Mouse (Mus musculus): ENCODE measurements at regions not wholly inside any gene's neighbourhood (a gene's known extent, or its start where the extent isn't known, plus 50 kb on each side); places are given as distances from the start of the nearest gene placed in this dataset.

DNA sequence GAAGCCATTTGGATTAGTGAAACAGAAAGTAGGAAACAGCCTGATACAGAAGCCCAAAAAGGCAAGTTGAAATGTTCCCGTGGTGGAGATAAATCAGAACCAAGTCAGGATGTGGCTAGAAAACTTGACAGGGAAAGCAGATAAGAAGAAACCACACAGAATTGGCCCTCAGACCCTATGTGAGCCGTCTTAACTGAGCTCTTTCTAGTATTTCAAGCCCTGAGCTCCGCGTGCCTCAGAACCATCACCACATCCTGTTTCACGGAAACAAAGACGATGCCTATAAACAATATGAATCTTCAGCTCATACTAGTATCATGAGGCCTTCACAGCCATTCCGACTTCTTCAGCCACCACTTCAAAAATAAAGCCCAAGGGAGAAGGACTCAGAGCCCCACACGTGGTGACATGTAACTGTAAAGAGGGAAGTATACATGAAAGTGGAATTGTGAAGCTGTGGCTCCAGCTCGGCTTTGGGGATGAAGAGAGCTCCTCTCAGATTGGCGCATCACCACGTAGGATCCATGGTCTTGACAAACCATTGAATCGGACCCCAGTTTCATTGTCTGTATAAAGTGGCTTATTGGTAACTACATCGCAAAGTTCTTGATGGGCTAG, 104.2 kb upstream of the 2610301B20Rik start:
- no peak for DNase-seq (ENCODE audit: extremely low spot score in 1 of 2, low spot score in 1 of 2)

DNA sequence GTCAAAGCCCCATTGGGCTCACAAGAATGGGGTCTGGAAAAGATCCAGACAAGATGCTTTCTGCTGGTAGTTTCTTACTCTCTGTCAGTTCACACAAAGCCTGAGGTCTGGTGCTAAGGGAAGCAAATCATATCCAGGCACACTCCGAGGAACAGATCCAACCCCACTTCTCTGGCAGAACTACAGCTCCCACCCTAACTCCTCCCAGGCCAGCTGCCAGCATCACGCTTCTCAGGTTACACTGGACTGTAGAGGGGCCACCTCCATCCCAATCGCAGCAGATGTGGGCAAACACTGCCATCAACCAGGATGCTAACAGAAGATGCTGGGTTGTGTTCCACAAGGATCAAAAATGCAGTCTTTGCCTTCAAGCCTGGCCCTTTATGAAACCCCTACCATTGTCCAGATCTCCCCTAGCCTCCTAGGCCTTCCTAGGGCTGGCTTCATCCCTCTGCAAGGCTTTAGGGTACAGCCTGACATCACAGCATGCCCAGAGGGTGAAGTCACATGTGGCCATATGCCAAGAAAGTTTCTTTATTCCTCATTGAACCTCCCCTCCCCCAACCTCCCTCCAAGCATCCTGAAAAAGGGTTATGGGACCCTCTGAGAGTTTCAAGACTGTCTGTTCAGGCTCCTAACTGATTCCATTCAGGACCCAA, 99.6 kb upstream of the 2610301B20Rik start:
- DNase-seq (ENCODE audit: extremely low spot score in 1 of 2, low spot score in 1 of 2): no peak

DNA sequence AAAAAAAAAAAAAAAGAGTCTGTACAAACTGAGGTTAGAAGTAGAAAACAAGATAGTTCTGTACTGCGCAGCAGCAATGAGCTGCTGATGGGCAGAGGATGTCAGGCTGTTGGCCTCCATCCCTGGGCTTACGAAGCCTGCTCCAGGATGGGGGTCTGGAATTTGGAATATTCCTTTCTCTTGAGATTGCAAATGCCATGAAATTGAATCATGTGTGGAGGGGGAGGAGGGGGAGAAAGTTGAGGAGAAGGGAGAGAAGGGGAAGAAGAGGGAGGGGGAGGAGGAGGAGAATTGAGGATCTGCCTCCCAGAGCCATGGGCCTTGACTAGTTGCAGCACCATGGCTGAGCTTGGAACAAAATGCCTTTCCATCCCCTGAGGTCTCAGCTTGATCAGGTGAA, 87.6 kb upstream of the 2610301B20Rik start:
- no peak for DNase-seq (ENCODE audit: extremely low spot score in 1 of 2, low spot score in 1 of 2)

DNA sequence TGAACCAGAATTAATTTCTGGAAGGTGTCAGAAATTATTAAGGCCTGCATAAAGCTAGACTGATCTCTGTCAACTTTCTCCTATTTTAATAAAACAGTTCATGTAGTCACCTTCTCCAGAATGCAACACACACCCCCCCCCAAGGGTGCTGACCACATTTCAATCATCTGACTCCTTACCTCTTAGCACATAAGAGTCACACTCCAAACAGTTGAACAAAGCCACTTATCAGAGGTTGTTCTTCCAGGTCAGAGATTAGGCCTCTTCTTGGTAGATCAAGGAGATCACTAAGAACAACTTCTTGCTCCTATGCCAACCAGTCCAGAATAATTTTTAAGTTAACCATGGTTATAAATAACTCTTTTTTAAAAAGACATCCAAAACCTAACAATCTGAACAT, 86.0 kb upstream of the 2610301B20Rik start:
- DNase-seq (ENCODE audit: extremely low spot score in 1 of 2, low spot score in 1 of 2): no peak

DNA sequence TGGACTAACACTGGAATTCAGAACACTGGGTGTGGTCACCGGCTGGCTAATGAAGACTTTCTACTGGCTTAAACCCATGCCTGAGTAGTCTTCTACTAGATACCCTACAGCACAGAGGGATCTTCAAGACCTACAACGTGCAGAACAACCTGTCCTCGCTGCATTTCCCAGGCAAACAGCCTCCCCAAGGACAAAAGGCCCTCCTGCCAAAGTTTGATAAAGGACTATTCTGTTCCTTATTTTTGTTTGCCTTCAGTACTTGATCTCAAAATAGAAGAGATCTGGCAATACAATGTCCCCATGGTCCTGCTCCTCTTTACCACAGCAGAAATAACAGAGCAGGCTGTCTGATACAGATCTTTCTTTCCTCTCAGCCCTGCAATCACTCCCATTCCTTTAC, 85.2 kb upstream of the 2610301B20Rik start:
- no peak for DNase-seq (ENCODE audit: extremely low spot score in 1 of 2, low spot score in 1 of 2)

DNA sequence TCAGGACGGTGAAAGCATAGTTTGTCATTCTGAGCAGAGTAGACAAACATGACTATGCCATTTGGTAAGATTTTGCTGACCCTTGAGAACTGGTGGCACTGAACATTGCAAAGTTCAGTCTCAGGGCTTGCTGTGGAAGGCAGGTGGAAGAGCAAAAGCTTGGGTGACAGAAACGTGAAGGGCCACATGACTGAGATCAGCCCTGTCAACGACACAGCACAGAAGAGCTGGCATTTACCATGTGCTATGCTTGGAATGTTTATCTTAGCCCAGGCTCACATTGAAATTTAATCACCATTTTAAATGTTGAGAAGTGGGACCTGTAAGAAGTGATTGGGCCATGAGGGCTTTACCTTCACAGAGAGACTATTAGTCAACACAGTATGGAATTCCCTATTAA, 81.7 kb upstream of the 2610301B20Rik start:
- DNase-seq (ENCODE audit: extremely low spot score in 1 of 2, low spot score in 1 of 2): no peak

DNA sequence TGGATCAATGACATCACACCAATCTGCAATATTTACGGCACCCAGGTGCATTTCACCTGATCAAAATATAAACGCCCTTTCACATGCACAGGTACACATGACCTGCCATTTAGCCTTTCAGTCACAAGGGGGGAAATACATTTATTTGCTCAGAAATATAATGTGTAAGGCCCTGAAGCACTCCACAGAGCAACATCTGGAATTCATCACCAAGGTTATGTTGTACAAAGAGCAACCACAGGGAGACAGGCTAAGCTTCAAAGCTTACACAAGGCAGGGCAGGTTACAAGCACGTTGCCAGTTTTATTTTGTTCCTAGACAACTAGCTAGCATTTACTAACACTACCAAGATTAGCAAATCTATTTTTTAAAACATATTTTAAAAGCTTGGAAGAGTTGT, 79.8 kb upstream of the 2610301B20Rik start:
- DNase-seq (ENCODE audit: extremely low spot score in 1 of 2, low spot score in 1 of 2): no peak

DNA sequence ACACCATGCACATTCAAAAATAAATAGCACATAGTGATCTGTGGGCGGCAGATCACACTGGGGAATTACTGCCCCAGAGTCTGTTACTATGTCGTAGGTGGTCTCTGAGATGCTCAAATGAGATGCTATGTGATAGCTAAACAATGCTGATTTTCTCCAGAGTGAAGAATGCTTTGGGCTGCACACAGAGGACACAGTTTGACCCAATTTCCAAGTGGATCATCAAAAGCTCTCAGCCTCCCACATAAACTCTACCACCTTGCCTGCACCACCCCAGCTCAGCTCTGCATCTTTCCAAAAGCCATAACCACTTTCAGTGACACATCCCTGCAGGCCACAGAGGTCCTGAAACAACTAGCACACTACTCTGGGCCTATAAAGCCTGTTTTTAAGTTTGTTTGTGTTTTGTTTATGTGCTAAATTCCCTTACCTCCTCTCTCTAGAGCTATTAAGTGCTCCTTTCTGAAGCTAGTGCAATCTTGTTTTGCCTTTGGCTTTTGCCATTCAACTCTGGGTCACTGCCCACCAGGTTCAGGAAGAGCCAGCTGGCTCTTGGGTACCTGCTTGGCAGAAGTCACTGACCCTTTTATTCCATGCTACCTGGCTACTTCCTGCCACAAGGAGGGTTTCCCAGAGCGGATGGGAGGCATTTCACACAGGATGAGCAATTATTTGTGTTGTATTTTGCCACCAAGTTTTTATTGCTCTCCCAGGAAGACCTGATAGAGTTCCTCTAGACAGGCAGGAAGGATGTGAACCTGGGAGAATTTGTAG, 73.3 kb upstream of the 2610301B20Rik start:
- peak in 1 of 2 experiments; percentile 5 for DNase-seq (ENCODE audit: extremely low spot score in 1 of 2, low spot score in 1 of 2)

DNA sequence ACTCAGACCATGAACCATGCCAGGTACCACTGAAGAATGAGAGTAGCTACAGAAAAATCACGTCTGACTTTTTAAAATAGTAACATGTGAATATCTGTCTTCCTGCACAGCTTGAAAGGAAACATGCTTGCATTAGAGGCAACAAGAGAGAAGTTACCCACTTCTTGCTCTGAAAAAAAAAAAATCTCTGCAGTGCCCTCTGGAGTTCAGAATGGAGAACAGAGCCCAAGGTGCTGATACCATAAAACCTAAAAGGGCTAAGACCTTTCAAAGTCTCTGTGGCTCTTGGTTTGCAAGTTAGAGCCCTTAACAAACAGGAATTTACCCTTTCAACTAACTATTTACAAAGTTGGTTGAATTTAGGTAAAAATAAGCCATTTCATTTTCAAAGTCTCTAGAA, 69.6 kb upstream of the 2610301B20Rik start:
- DNase-seq (ENCODE audit: extremely low spot score in 1 of 2, low spot score in 1 of 2): no peak

DNA sequence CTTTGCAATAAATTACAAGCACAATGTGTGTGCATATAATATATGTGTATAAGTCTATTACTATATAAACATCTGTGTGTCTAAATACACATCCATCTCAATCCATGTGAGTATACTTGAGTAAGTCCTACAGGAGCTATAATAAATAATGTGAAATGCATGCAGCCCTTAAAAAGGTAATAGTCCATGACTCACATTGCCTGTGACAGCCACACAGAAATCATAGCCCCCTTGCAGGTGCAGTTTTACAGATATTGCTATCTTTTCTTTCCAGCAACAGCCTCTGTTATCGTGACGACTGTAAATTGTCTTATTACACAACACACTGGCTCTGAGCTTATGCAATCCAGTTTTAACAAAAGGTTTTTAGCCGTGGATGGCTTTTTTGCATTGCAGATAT, 67.0 kb upstream of the 2610301B20Rik start:
- no peak for DNase-seq (ENCODE audit: extremely low spot score in 1 of 2, low spot score in 1 of 2)

DNA sequence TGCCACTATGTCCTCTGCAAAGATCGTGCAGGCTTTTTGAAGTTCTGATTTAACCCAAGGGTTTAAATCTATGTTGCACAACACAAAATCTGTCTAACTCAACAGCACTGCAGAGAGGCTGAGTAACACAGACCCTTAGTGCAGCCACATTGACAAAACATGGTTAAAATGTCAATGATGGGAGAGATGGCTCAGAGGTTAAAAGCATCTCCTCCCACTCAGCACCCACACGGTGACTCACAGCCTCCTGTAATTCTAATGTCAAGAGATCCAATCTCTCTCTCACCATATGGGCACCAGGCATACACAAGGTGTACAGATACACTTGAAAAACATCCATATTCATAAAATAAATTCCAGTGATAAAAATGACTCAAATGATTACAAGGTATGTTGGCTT, 61.4 kb upstream of the 2610301B20Rik start:
- DNase-seq (ENCODE audit: extremely low spot score in 1 of 2, low spot score in 1 of 2): peak in 1 of 2 experiments; percentile 45
